Mouse (Mus musculus) urinary bladder, postnatal 14 days (tissue): Measurements from ENCODE around the gene Nkain4.

Source experiments
- DNase-seq: peaks from one replicate; pipeline ENCODE4 v3.0.0; 2021; ENCODE audit warnings: low spot score

Nkain4 gene

DNA sequence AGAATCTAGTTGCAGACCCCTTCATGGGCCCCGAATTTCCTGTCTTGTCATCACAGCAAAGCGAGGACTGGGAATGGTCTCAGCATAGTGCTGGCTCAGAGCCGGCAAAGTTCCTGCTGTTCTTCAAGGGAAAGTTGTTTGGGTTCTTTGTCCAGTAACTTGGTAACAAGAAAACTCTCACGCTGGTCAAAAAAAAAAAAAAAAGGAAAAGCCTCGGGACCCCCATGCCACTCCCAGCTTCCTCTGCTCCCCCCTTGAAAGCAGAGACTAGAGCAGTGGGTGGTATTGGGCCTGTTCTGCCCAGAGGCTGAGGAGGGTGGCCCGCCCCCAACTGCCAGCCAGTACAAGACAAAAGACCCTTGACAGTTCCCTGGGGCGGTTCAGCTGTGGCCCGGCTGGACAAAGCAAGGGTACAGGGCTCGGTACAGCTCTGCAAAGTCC is 1.7 kb downstream of the Nkain4 start:
- no peak for DNase-seq

DNA sequence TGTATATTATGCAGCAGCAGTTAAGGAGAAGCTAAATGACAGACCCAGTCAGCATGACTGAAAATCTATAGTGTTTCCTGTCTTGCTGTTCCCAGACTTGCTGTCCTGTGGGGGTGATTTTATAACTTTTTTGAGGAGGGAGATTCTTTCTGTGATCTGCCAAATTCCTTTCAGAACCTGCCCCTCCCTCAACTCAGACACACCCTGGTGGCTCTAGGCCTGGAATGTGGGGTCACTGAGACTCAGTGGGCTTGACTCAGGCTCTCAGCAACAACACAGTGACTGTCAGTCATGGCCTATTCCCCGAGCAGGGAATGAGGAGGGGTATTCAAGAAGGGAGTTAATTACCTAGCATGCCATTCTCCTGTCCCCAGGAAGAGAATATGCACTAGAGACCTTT is 4.6 kb downstream of the Nkain4 start:
- no peak for DNase-seq

DNA sequence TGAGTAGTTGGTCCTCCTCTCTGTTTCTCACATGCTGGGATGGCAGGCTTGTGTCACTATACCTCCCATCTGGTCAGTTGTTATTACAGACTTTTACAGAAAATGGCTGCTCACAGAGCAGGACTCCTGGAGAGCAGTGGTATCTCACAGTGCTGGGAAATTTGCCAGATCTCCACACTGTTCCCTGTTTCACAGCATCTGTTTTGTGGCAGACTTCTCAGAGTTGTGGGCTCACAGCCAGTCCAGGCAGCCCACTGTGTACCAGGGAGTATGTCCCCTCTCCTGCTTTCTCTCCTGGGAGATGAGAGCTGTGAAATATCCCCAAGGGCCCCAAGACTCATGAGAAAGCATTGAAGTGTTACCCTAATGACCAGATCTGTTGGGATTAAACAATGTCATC is 12.6 kb downstream of the Nkain4 start:
- no peak for DNase-seq

DNA sequence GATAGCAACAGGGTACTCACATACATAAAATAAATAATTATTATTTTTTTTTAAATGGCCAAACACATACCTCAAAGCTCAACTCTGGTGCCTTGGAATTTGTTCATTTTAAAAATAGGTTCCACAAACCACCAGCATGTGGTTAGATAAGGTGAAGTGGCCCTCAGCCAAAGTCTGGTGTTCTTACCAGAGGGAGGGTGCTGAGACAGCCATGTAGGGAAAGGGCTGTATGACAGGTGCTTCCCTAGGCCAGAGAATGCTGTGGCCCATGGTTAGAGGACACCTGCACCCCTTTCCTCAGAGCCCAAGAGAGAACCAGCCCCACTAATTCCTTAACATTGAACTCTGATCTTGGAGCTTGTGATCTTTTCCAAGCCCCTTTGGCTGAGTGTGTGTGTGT is 14.3 kb downstream of the Nkain4 start:
- DNase-seq, result no peak

DNA sequence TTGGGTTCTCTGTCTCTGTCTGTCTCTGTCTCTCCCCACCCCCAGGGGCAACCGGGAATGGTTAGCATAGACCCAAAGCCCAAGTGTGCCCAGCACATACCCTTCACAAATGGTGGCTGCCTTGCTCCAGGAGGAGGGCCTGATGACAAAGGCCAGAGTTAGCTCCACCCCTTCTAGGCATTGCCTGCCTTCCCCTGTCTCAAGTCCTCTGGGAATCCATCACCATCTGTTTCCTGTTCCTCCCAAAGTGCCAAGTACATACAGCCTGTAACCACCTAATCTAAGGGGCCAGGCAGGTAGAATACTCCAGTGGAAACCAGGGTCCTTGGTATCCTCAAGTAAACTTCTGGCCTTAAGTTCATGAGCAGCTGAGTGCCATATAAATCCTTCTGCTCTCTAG is 22.1 kb downstream of the Nkain4 start:
- no peak for DNase-seq

DNA sequence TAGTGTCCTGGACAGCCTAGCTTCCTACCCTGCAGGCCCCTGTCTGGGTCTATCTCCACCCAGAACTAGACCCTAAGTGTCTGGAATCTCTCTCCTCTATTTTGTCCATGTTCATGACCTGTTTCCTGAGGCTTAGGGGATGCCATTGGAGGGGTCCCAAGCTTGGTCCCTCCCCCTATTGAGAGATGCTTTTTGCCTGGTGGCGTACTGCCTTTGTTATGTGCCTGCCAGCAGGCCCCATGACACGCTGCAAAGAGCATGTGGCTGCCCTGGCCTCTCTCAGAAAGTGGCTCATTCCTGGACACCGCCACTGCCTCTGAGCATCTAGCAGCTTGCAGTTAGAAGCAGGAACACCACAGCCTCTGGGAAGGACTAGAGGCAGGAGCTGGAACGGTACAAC is 25.8 kb downstream of the Nkain4 start, which contains the start of gene Birc7:
Gene Birc7, plus strand, starts transcription at position 301 of the 400 bp plus-strand sequence.
- DNase-seq, result no peak

DNA sequence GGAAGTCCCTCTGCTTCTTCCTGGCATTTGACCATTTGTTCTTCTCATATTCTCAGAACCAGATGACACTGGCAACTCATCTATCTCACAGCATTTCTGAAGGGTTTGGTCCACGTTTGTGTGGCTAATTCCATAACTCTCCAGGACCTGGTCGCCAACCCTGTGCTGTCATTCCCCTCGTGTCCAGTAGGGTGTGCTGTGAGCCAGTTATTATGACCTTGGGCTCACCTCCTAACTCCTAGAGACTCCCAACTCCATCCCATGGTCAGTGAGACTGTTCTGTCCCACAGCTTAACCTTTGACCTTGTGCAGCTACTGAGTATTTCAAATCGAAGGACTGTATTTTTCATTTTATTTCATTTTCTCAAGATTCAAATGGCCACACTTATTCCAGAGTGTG is 29.3 kb downstream of the Nkain4 start:
- DNase-seq, result peak; percentile 74

DNA sequence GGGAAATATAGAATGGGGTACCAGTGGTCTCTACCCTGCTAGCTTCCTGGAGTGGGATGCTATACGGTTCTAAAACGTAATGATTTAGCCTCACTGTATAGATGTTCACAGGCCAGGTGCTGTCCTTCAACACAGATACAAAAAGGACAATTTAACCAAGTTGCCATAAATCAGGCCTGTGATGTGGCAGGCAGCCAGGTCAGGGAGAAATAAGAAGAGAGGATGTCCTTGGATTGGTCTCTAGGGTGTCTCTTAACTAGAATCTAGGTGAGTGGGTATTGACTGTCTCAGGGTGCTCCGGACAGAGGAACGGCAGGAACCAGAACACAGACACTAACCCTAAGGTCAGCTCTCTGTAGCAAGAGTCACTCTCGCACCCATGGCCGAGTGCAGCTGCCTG is 31.8 kb downstream of the Nkain4 start:
- DNase-seq, result no peak

DNA sequence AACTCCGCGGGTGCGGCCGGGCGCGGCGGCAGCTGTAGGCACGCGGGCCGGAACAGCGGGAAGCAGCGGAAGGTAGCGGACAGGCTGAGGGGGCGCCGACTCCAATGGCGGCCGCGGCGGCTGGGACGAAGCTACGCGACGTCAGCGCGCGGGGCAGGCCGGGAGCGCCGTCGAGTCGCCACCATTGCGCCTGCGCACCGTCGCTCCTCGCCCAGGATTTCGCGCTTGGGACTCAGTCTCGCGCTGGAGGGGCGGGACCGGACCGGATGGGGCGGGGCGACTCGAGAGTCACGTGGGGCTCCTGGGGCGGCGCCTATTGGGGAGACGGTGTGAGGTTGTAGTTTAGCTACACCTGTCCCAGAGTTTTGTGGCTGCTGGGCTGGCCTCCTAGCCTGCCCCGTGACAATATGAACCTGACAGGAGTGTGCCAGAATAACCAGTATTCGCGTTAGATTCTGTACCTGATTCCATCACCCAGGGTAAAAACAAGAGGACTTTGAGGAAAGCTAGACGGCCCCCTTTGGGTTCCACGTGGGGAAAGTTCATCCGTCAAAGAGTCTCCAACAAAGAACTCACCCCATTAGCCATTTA is 33.6 kb downstream of the Nkain4 start, which contains the start of gene Ythdf1:
Gene Ythdf1, minus strand, starts transcription at position 140 of the 591 bp plus-strand sequence.
- DNase-seq, result peak; percentile 99

DNA sequence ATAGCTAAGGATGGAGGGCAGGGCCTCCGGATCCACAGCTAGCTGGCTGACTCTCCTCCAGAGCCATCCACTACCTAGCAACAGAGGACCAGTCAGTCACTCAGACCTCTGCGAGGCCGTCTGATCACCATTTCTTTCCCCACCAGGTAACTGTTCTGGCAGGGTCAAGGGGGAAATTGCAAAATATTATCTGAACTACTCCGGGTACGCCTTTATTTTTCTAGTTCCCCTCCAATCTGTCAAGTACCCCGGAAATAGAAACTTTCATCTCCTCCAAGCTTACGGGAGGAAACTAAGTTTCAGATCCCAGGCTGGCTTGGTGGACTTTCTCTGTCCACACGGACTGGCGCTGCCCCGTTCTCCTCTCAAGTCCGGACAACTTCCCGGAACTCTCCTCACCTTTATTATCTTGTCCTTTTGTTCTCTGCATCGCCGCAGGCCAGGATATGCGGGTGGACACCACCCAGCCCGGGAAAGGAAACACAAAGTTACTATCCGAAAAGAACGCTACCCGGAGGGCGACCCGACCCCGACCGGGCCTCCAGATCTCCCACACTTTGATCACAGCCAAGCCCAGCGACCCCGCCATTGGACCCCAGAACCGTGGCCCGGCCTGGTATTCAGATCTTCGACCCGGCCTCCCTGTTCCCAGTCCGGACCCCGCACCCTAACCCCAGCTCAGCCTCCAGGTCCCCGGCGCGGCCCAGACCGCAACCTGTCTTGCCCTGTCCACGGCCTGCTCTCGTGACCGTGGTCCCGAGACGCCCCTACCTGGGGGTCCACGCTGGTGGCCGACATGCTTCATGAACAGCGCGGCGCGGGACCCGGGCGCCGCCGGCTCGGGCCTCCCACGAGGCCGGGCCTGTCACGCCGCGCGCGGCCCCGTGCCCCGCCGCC is 34.3 kb downstream of the Nkain4 start:
- peak; percentile 19 for DNase-seq

DNA sequence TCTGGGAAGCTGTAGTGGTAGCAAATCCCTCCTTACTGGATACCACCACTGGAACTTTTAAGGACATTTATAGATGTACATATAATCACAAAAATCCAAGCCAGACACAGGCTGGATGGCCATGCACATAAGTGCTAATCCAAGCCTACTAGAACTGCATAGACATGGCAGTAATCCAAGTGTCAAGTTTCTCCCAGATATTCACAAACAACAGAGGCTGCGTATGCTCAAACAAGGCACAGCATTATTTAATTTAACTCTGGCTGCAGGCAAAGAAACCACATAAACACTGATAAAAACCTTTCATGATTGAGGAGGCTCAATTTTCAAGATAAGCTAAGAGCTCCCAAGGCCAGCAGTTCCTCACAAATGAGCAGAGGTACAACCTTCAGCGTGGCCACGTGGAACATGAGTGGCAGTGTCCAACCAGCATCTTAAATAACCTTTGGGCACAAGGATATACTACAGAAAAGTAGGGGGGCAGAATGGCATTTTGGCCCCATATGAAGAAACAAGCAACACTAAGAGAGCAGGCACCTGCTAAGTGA is 38.5 kb downstream of the Nkain4 start:
- DNase-seq, result no peak

DNA sequence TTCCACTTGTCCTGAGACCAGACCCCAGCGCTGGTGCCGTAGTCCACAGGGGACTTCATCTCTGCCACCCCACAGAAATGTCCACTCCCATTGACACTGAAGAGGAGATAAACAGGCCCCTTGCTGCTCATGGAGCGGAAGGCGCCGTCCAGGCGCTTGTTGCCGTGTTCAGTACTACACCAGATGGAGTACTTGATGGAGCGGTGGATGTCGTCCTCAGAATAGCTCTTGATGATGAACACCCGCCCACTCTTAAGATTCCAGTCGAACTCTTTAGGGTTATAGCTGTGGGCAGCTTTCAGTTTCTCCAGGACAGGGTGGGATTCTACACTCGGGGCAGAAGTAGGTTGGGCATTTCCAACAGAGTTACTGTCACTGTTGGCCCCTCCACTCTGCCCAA is 43.6 kb downstream of the Nkain4 start:
- DNase-seq, result no peak

DNA sequence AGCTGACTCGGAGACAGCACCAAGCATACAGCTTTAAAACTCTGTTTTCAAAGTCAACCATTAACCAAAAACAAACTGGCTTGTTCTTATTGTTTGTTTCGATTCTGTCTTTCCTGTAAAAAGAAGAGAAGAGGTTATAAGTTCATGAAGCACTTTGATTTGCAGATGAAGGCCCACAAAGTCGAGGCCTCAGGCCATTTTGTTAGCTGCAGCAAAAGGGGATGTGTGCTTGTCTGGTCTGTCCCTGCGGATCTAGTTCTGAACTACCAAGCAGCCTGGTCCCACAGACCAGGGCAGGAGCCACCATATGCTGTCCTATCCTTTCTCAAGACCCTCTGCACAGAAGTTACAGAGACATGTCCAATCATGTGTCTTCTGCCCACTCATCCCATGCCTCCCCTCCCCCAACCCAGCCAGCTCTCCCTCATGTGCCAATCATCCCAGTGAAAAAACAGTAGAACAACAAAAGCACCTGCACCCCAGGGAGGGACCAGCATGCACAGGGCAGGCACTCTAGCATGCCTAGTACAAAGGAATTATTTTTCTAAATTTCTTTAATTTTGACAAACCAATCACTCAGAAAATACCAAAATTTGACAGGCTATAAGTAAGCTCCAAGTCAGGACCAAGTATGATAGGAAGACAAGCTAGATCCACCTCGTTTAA is 48.8 kb downstream of the Nkain4 start:
- no peak for DNase-seq

DNA sequence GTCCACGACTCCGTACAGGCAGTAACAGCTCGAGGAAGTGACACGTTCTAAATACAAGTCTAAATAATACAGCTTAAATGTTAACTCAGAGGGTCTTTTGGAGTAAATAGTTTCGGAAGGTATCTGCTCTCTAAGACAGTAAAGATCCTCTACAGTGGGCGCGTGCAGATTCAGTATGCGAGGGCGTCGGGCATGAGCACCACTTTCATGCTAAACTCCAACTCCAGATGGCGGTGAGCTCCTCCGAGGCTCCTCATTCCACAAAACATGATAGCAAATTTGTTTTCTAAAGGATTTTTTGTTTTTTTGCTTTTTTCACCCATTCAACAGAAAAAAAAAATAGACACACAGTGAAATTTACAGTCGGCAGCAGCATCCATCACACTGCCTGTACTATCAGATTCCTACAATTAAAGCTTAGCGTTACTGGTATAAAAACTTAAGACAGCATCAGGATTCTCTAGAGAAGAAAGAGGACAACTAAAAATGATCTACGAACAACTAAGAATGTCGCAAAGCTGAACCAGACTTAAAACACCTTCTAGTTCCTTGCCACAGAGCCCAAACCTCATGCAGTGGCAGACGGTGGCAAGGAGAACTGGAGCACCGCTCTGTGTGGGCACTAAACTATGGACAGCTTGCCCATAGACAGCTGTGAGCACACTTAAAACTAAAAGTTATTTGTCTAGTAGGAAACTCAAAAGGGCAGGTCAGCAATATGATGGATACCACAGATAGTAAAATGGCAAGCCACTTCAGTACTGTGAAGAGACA is 49.9 kb downstream of the Nkain4 start:
- no peak for DNase-seq

DNA sequence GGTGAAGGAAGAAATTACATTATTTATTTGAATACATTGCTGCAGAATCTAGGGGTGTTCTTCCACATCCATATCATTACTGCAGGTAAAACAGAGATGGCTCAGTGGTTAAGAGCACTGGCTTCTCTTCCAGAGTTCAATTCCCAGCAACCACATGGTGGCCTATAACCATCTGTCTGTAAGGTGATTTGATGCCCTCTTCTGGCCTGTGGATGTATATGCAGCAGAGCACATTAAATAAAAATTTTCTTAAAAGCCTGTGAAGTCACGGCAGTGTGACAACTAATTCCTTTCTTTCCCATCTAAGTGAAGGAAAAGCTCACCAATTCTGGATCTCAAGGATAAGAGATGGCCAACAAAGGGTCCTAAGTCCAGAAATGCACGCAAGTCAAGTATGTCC is 52.4 kb downstream of the Nkain4 start:
- DNase-seq, result no peak

DNA sequence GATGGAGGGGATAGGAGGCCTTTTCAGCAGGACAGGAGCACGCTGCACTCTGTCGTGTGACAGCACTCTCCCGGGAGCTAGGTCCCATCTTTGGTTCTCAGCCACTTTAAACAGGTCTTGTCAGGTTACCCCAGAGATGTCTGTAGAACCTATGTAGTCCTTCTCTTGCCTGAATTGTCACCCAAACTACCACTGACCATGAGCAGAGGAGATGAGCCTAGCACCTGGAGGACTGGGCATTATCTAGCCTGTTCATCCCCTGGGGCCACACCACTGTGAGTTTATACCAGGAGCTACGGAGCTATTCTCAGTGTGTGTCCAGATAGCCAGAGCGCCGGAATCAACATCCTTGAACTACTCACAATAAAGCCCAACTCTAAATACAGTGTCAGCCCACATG is 56.6 kb downstream of the Nkain4 start:
- no peak for DNase-seq

DNA sequence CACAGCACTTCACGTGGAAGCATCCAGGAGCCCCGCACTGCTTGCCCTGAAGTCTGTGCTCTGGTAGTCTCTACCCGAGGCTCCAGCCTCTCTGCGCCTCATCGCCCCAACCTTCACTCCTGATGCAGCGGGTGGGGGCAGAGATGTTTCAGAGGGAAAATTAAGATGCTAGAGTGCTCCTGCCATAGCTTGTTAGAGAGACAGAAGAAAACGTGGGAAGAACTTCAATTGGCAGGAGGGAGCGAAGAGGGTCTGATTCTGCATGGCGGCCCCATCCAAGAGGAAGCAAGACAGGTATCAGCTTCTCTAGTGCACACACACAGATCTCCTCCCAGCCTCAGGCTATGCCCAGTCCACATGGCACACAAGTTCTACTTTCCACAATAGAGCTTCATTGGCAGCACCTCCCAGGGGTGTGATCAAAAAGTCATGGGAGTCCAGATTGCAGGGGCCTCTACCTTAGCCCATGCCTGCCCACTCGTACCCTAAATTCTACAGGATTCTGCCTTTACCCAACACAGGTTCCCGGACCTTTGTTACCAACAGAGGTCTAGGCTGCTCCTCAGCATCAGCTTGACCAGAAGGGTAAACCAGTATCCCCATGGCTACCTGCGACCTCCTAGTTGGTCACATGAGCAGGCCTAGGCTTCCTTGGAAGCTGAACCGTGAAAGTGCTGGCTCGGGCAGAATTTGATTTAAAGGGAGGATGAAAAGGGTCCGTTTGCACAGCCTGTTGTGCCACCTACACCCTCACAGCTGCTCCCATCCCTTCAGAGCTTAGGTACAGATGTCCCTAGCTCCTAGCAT is 57.5 kb downstream of the Nkain4 start:
- DNase-seq, result no peak

DNA sequence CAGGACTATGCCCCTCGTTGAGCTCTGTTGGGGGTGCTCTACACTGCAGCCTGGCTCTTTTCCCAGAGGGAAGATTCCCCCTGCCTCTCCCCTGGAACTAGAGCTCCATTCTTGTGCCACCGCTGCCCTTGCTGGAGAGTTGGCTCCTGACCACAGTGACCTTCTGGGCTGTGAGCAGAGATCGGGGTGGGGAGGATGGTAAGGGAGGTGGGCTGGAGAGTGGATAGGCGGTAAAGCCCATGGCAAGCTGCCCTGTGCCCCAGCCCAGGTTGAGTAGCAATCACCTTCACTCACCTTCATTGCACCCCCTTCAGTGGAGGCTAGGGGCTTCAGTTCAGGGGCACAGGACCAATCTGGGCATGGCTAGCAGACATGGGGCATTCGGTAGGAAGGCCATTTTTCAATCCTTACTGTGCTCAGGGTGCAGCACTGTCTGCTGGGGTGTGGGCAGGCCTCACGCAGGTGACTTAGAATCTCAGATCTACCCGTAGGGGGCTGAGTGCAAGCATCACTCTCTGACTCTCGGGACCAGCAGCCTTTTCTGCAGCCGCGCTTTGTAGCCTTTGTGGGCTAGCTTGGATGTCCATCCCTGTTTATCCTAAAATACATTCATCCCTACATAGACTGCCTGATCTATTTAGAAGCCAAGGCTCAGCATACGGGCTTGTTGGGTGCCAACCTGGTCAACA is 58.5 kb downstream of the Nkain4 start:
- no peak for DNase-seq

DNA sequence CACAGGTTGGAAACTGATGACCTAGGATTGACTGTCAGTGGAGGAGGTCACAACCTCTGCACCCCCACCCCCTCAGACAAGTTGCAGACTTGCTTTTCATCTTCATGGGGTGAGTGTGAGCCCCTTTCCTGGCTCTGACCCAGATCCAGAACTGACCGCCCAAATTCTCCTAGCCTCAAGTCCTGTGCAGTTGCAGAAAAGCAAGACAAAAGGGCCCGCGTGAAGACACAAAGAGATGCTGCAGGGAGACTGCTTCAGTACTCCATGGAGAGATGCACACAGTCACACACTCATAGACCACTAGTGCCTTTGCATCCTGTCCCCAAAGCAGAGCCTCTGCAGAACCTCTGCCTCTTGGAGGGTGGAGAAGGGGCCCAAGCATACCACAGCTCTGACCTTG is 59.2 kb downstream of the Nkain4 start:
- DNase-seq, result no peak

DNA sequence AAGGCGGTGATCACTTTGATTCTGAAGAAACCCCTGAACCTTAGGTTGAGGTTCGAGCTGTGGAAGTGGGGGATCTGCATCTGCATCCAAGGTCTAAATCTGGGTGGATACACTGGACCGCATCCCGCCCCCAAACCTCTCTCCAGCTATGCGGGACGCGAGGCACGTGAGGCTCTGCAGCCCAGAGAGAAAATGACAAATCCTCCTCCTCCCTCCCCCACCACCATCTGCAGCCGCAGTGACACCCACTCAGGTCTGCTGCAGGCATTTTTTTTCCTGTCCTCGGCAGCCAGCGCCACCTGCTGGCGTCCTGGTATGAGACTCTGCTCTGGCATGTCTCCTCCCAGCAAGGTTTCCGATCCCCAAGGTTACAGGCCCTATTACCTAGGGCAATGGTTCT is 59.8 kb downstream of the Nkain4 start:
- peak; percentile 45 for DNase-seq
